ENCODE assay signal across 8 mouse cellular contexts in genomic region chr11:69948066-69948762, GRCm38 (mm10). TPM values are rescaled to one million over a fixed set of nuclear protein-coding genes. Genes with fewer than 3 reads are reported as not detected.
DNase-seq lines count a peak whose midpoint lies in the region; ATAC-seq and TF ChIP-seq lines count a peak whose summit lies in the region.

Gene Slc2a4 (minus strand): TSS chr11:69948188.

- H3K4me3 ChIP-seq in embryonic facial prominence, embryonic 11.5 days (ENCODE audit: low read depth, low read length) = peak within 1 kb of the TSS; percentile 58
- H3K4me3 ChIP-seq in kidney, adult 2 months (ENCODE audit: insufficient read depth, low read depth, low read length) = peak within 1 kb of the TSS; percentile 49
- H3K4me3 ChIP-seq in liver, embryonic 12.5 days = peak within 1 kb of the TSS; percentile 65
- peak within 1 kb of the TSS; percentile 50 for H3K4me3 ChIP-seq in testis, adult 2 months (ENCODE audit: control insufficient read depth, low read depth, low read length)

- H3K9me3 ChIP-seq in embryonic facial prominence, embryonic 11.5 days (replicated peaks; ENCODE audit: control insufficient read depth, low read length) = no peaks in the 10 kb centered on the region
- no peaks in the 10 kb centered on the region for H3K9me3 ChIP-seq in liver, embryonic 12.5 days (replicated peaks)

- peak; percentile 87 for DNase-seq in CD4-positive helper T cell, adult 2 months (ENCODE audit: low read depth, low spot score)
- peak; percentile 97 for DNase-seq in adrenal gland, postnatal 10 days
- DNase-seq in embryonic facial prominence, embryonic 11.5 days (ENCODE audit: low spot score) = peak; percentile 99
- peak; percentile 91 for DNase-seq in heart, adult 8-10 months (ENCODE audit: low spot score)
- peak; percentile 95 for DNase-seq in kidney, adult 2 months
- DNase-seq in naive thymus-derived CD4-positive, alpha-beta T cell, adult 2 months (ENCODE audit: low read depth) = peak; percentile 88

- under 1% methylated on average over 34 of the region's 34 CpGs for WGBS in embryonic facial prominence, embryonic 11.5 days
- WGBS in kidney, adult 2 months = under 1% methylated on average over 34 of the region's 34 CpGs
- WGBS in liver, embryonic 12.5 days (ENCODE audit: insufficient replicate concordance) = 2% methylated on average over 34 of the region's 34 CpGs

- peak within 1 kb of the TSS; percentile 87 for H3K27ac ChIP-seq in embryonic facial prominence, embryonic 11.5 days (replicated peaks; ENCODE audit: low read depth, low read length)
- H3K27ac ChIP-seq in kidney, adult 2 months (ENCODE audit: insufficient read depth, low read depth, low read length) = peak within 1 kb of the TSS; percentile 19
- H3K27ac ChIP-seq in liver, embryonic 12.5 days = peak within 1 kb of the TSS; percentile 88
- no peak within 1 kb of the TSS for H3K27ac ChIP-seq in testis, adult 2 months (ENCODE audit: control insufficient read depth, insufficient read depth, low read depth, low read length)

- no peaks in the 10 kb centered on the region for H3K27me3 ChIP-seq in embryonic facial prominence, embryonic 11.5 days (ENCODE audit: control insufficient read depth, insufficient read depth, low read length)
- no peaks in the 10 kb centered on the region for H3K27me3 ChIP-seq in kidney, adult 2 months (replicated peaks; ENCODE audit: control insufficient read depth, insufficient read depth, low read length)
- H3K27me3 ChIP-seq in liver, embryonic 12.5 days (replicated peaks) = peaks cover 72% of the 10 kb centered on the region
- no peaks in the 10 kb centered on the region for H3K27me3 ChIP-seq in testis, adult 2 months (ENCODE audit: control insufficient read depth, insufficient read depth, low read length)

- H3K36me3 ChIP-seq in embryonic facial prominence, embryonic 11.5 days (replicated peaks; ENCODE audit: control insufficient read depth, insufficient read depth, low read depth, low read length) = peaks cover 4% of the 10 kb centered on the region
- H3K36me3 ChIP-seq in kidney, adult 2 months (ENCODE audit: control insufficient read depth, insufficient read depth, low read length) = no peaks in the 10 kb centered on the region
- peaks cover 30% of the 10 kb centered on the region for H3K36me3 ChIP-seq in liver, embryonic 12.5 days
- no peaks in the 10 kb centered on the region for H3K36me3 ChIP-seq in testis, adult 2 months (ENCODE audit: control insufficient read depth, insufficient read depth, low read length)

- H3K4me2 ChIP-seq in embryonic facial prominence, embryonic 11.5 days (ENCODE audit: low read depth, low read length) = peak within 1 kb of the TSS; percentile 69
- H3K4me2 ChIP-seq in liver, embryonic 12.5 days = peak within 1 kb of the TSS; percentile 76

- H3K9ac ChIP-seq in embryonic facial prominence, embryonic 11.5 days (replicated peaks; ENCODE audit: low read length) = peak within 1 kb of the TSS; percentile 80
- H3K9ac ChIP-seq in liver, embryonic 12.5 days = peak within 1 kb of the TSS; percentile 78

- H3K4me1 ChIP-seq in embryonic facial prominence, embryonic 11.5 days (ENCODE audit: control insufficient read depth, insufficient read depth, low read length) = 0 out of 2 replicates have a peak, but pooled peaks cover 3% of the 10 kb centered on the region
- H3K4me1 ChIP-seq in kidney, adult 2 months (ENCODE audit: control insufficient read depth, insufficient read depth, low read length) = 0 out of 2 replicates have a peak, but pooled peaks cover 4% of the 10 kb centered on the region
- peaks cover 57% of the 10 kb centered on the region for H3K4me1 ChIP-seq in liver, embryonic 12.5 days
- H3K4me1 ChIP-seq in testis, adult 2 months (ENCODE audit: control insufficient read depth, insufficient read depth, low read length) = peaks cover 18% of the 10 kb centered on the region

- TF ChIP-seq POLR2A in kidney, adult 2 months (IDR thresholded peaks at IDR 0.05; ENCODE audit: low read depth, low read length) = peak; percentile 63
- TF ChIP-seq POLR2A in testis, adult 2 months (IDR thresholded peaks at IDR 0.05; ENCODE audit: control insufficient read depth, low read depth, low read length) = no peak

- no peak for TF ChIP-seq CTCF in kidney, adult 2 months (conservative IDR thresholded peaks at IDR 0.05; ENCODE audit: insufficient read depth, insufficient read length, low read depth, low read length)
- TF ChIP-seq CTCF in testis, adult 2 months (IDR thresholded peaks at IDR 0.05; ENCODE audit: control insufficient read depth, insufficient read depth, insufficient replicate concordance, low read depth, low read length) = no peak

- ATAC-seq in embryonic facial prominence, embryonic 11.5 days (replicated peaks; ENCODE audit: insufficient number of reproducible peaks, low FRiP score, low TSS enrichment, low read depth) = peak; percentile 91
- ATAC-seq in liver, embryonic 12.5 days = peak; percentile 89

RNA-seq across cellular contexts. Expression of gene Slc2a4, which starts in this region (rescaled TPM):
- 10 to 100 TPM; 67.6 to 81.9 TPM for total RNA-seq in adrenal gland, postnatal 10 days (2021)
- 20.2 and 20.5 TPM in 2 replicates for polyA plus RNA-seq in embryonic facial prominence, embryonic 11.5 days (2014; fragmentation: Nextera tagmentation; extraction: Ambion mirVana)
- 100 to 1,000 TPM; 435 to 503 (median 470) TPM for total RNA-seq in heart, adult 8-10 months (2022)
- polyA plus RNA-seq in kidney, adult 2 months (2012; rRNA removed) = 74.2 and 78.6 TPM in 2 replicates
- polyA plus RNA-seq in liver, embryonic 12.5 days (2016; fragmentation: Nextera tagmentation; extraction: Ambion mirVana) = 14.9 and 17.0 TPM in 2 replicates
- 1.9 and 3.6 TPM in 2 replicates for polyA plus RNA-seq in testis, adult 2 months (2012; rRNA removed)

Comparison
In these comparisons a context has a peak if more than half of its experiments do, and no peak if none do; other contexts are left out.
1. RNA of gene Slc2a4 (total RNA-seq): 435 to 503 TPM in heart, adult 8-10 months; 67.6 to 81.9 TPM in adrenal gland, postnatal 10 days; every median in the first group is over 4 times any median in the second.
2. Peak in every context shown above with its lines, with median percentiles within 50 percentile points of each other: DNase-seq and H3K4me3 ChIP-seq.